Mouse (Mus musculus): ENCODE data around the gene Tssk6.
A peak's percentile ranks its signal among the peaks of the same experiment; 100 is the strongest.

GRCm38 (mm10) chr8:69895772-69896451, 6.1 kb upstream of the Tssk6 start:
- TF ChIP-seq POLR2A (IDR thresholded peaks at IDR 0.05; ENCODE audit: insufficient read depth, low read depth, low read length) (no peak), CTCF (IDR thresholded peaks at IDR 0.05) (0 out of 2 replicates have a peak, but pooled peaks have one; percentile 4), EP300 (IDR thresholded peaks at IDR 0.05; ENCODE audit: insufficient read depth, low read depth, low read length) (no peak)

Measured in heart, adult 2 months (tissue).